Mouse (Mus musculus): ENCODE data around the gene Mfng. TPM values are rescaled to one million over a fixed set of nuclear protein-coding genes. Genes with fewer than 3 reads are reported as not detected.

The Mfng gene
- polyA plus RNA-seq, 1 experiment from 2014 or later, result 13.7 TPM

DNA sequence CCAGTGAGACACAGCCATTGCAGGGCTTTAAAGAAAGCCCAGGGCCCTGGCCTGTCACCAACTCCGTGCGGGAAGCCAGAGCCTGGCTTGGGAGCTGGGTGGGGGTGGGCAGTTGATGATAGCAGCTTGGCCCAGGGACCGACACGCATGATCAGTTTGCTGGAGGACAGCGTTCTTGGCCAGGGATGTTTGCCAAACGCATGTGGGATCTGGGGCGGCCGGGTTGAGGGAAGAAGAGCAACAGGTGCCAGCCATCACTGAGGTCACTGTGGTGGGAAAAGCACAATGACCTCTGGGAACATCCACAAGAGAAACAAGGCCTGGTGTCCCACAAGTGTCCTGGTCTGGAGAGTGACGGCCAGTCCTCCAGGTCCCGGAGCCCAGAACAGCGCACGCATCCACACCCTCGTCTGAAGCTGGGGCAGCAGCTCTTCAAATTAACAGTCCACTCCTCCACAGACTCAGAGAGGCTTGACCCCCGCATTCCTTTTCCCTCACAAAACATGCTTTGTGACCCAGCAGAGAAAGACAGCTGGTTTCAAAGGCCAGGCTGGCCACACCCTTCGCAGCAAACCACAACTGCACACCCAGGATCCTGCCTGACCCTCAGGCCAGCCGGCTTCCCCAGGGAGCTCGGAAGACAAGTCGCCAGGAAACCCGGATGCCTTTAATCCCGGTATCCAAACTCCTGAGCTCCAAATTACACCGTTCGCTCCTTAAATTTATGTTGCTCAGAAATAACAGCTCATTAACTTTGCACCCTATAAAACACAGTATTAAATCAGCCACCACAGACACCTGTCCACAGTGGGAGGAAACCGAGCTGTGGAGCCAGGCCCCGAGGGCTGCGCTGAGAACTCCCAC is 23.2 kb upstream of the Mfng start:
- Histone ChIP-seq H3K4me3 (ENCODE audit: low read depth, low read length) (no peak overlapping the region), H3K4me2 (ENCODE audit: low read depth, low read length) (no peak overlapping the region), H3K9ac (ENCODE audit: low read depth, low read length) (no peak overlapping the region), H3K27me3 (replicated peaks; ENCODE audit: control insufficient read depth, insufficient read depth, low read length) (peaks cover 9% of the 10 kb centered on the region; the same call in 1 of the 2 replicates), H3K4me1 (ENCODE audit: control insufficient read depth, insufficient read depth, low read length) (peaks cover 6% of the 10 kb centered on the region; the same call in 1 of the 2 replicates), H3K9me3 (ENCODE audit: control insufficient read depth, low read length) (no peaks in the 10 kb centered on the region), H3K27ac (replicated peaks; ENCODE audit: low read depth, low read length) (no peak overlapping the region), H3K36me3 (ENCODE audit: control insufficient read depth, insufficient read depth, low read length) (no peaks in the 10 kb centered on the region)
- DNase-seq (ENCODE audit: low spot score) (peak; percentile 42), ATAC-seq (ENCODE audit: low read depth) (peak; percentile 53; the same call in 1 of the 2 replicates)
- WGBS, result 34% methylated on average over 25 of the region's 25 CpGs

DNA sequence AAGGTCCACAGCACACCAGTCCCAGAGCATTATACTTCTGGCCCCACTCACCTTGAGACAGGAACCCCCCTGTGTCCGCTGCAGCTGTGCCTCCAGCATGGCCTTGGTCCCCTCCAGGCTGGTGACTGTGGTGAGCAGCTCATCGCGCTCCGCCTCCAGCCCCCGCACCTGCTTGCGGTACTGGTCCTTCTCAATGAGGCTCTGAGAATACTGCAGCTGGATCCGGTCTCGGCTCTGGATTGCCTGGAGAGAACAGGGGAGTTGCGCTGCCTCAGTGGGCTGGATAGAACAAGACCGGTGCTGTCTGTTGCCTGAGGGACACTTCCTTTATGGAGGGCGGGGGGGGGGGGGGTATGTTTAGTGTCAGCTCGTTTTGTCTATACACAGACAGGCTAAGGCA is 17.7 kb upstream of the Mfng start:
- H3K36me3 ChIP-seq (ENCODE audit: control insufficient read depth, insufficient read depth, low read length), result no peaks in the 10 kb centered on the region
- 78% methylated on average over 11 of the region's 12 CpGs for whole genome bisulfite sequencing
- no peak for DNase-seq (ENCODE audit: low spot score)

DNA sequence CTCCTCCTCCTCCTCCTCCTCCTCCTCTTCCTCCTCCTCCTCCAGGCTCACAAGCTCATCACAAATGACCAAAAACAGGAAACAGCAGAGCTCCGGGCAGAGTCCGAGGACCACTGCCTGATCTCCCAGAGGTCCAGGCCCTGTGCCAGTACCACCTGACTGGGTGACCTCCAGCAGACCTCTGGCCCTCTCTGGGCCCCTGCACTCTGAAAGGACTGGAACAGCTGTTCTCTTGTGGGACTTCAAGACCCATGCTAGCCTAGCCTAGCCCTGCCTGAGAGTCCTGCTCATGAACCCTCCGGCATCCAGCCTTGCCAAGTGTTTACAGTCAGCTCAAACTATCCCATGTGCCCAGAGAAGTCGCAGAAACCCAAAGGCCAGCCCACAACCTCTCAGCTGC is 17.2 kb upstream of the Mfng start:
- Histone ChIP-seq H3K9me3 (ENCODE audit: control insufficient read depth, low read length) (no peaks in the 10 kb centered on the region), H3K4me3 (ENCODE audit: low read depth, low read length) (no peak overlapping the region), H3K4me1 (ENCODE audit: control insufficient read depth, insufficient read depth, low read length) (no peaks in the 10 kb centered on the region), H3K36me3 (ENCODE audit: control insufficient read depth, insufficient read depth, low read length) (no peaks in the 10 kb centered on the region), H3K9ac (ENCODE audit: low read depth, low read length) (no peak overlapping the region), H3K4me2 (ENCODE audit: low read depth, low read length) (no peak overlapping the region), H3K27me3 (replicated peaks; ENCODE audit: control insufficient read depth, insufficient read depth, low read length) (no peaks in the 10 kb centered on the region), H3K27ac (replicated peaks; ENCODE audit: low read depth, low read length) (no peak overlapping the region; the same call in 1 of the 2 replicates)
- WGBS, result 54% methylated on average over 4 of the region's 4 CpGs
- DNase-seq (ENCODE audit: low spot score) (no peak), ATAC-seq (ENCODE audit: low read depth) (no peak; the same call in 1 of the 2 replicates)

More for the DNA sequence above, 17.7 kb upstream of the Mfng start:
- H3K4me3 ChIP-seq (ENCODE audit: low read depth, low read length), result no peak overlapping the region
- H3K9ac ChIP-seq (ENCODE audit: low read depth, low read length), result no peak overlapping the region
- no peaks in the 10 kb centered on the region for H3K27me3 ChIP-seq (replicated peaks; ENCODE audit: control insufficient read depth, insufficient read depth, low read length)
- H3K9me3 ChIP-seq (ENCODE audit: control insufficient read depth, low read length), result no peaks in the 10 kb centered on the region
- no peaks in the 10 kb centered on the region for H3K4me1 ChIP-seq (ENCODE audit: control insufficient read depth, insufficient read depth, low read length)
- no peak for ATAC-seq (ENCODE audit: low read depth)
- H3K4me2 ChIP-seq (ENCODE audit: low read depth, low read length), result no peak overlapping the region
- no peak overlapping the region for H3K27ac ChIP-seq (replicated peaks; ENCODE audit: low read depth, low read length)

DNA sequence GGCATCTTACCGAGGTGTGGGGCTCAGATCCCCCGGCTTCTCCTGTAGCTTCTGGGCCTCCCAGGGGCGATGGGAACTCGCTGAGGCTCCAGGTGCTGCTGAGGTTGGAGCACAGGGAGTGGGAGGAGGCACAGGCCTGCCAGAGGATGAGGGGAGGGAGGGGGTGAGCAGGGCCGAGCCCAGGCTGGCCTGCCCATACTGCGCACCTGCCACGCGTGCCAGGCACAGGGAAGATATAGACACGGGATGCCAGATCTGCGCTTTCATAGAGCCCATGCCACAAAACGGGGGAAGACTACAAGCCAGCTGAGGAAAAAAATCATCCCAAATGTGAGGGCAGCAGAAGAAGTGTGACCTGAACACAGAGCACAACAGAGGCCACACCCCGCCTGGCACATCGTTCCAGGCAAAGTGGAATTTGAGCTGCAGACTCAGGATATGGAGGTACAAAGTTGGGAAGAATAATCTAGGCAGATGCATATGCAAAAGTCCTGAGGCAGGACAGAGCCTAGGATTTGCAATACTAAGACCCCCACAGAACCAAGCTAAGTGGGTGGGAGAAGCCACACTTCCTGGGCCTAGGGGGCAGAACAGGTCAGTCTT is 16.5 kb upstream of the Mfng start:
- no peak overlapping the region for H3K4me2 ChIP-seq (ENCODE audit: low read depth, low read length)
- 83% methylated on average over 13 of the region's 13 CpGs for WGBS
- no peaks in the 10 kb centered on the region for H3K36me3 ChIP-seq (ENCODE audit: control insufficient read depth, insufficient read depth, low read length)
- H3K27ac ChIP-seq (replicated peaks; ENCODE audit: low read depth, low read length), result no peak overlapping the region
- H3K4me1 ChIP-seq (ENCODE audit: control insufficient read depth, insufficient read depth, low read length), result no peaks in the 10 kb centered on the region
- DNase-seq (ENCODE audit: low spot score) (no peak), ATAC-seq (ENCODE audit: low read depth) (no peak)
- no peak overlapping the region for H3K9ac ChIP-seq (ENCODE audit: low read depth, low read length)
- H3K9me3 ChIP-seq (ENCODE audit: control insufficient read depth, low read length), result no peaks in the 10 kb centered on the region
- no peaks in the 10 kb centered on the region for H3K27me3 ChIP-seq (replicated peaks; ENCODE audit: control insufficient read depth, insufficient read depth, low read length)
- H3K4me3 ChIP-seq (ENCODE audit: low read depth, low read length), result no peak overlapping the region

DNA sequence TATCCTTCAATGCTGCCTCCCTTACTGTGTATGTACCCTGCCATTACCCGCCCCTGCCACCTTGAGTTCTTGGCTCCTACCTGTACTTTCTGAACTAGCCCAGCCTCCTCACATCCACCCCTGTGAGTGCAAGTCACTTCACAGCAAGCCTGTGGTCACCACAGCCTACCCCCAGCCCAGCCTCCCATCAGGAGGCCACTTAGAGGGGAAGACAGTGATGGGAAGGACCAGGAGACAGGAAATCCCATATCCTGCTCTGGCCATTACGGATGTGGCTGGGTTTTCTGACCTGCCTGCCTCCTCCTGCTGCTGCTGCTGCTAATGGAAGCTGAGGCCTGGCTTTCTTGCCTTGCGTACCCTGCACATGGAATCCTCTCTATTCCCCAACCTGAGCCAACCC is 14.8 kb upstream of the Mfng start:
- no peak overlapping the region for H3K4me3 ChIP-seq (ENCODE audit: low read depth, low read length)
- H3K4me1 ChIP-seq (ENCODE audit: control insufficient read depth, insufficient read depth, low read length), result no peaks in the 10 kb centered on the region
- no peak overlapping the region for H3K9ac ChIP-seq (ENCODE audit: low read depth, low read length)
- no peaks in the 10 kb centered on the region for H3K27me3 ChIP-seq (replicated peaks; ENCODE audit: control insufficient read depth, insufficient read depth, low read length)
- no peak for ATAC-seq (ENCODE audit: low read depth)
- H3K9me3 ChIP-seq (ENCODE audit: control insufficient read depth, low read length), result no peaks in the 10 kb centered on the region
- 70% methylated on average over 3 of the region's 3 CpGs for WGBS
- H3K4me2 ChIP-seq (ENCODE audit: low read depth, low read length), result no peak overlapping the region
- no peak overlapping the region for H3K27ac ChIP-seq (replicated peaks; ENCODE audit: low read depth, low read length)
- H3K36me3 ChIP-seq (ENCODE audit: control insufficient read depth, insufficient read depth, low read length), result no peaks in the 10 kb centered on the region
- no peak for DNase-seq (ENCODE audit: low spot score)

DNA sequence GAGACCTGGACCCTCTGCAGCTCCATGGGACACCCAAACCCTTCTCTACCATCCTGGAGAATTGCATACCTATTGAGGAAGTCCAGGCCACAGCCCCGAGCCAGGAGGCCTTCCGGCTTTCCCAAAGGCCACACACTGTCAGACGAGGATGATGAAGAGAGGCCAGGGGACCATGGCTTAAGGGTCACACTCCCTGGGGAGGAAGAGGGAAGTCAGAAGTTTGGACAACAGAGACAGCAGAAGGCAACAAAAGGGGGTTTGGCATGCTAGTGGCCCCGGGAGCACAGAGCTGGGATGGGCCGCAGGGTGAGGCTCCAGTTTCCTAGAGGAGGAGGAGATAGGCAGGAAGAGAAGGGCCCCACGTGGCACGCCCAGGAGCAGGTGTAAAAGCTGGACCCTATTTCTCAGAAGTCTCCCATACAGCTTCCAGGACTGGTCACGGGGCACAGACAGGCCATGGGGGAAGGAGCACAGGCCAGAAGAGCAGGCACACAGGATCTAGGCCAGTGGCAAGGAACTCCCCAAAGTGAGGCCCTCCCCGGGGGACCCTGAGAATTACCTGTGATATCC is 14.1 kb upstream of the Mfng start:
- 63% methylated on average over 8 of the region's 9 CpGs for WGBS
- H3K4me3 ChIP-seq (ENCODE audit: low read depth, low read length), result no peak overlapping the region
- no peaks in the 10 kb centered on the region for H3K36me3 ChIP-seq (ENCODE audit: control insufficient read depth, insufficient read depth, low read length)
- H3K27me3 ChIP-seq (replicated peaks; ENCODE audit: control insufficient read depth, insufficient read depth, low read length), result no peaks in the 10 kb centered on the region
- DNase-seq (ENCODE audit: low spot score) (no peak), ATAC-seq (ENCODE audit: low read depth) (no peak)
- H3K4me1 ChIP-seq (ENCODE audit: control insufficient read depth, insufficient read depth, low read length), result no peaks in the 10 kb centered on the region
- H3K9ac ChIP-seq (ENCODE audit: low read depth, low read length), result peak overlapping the region; percentile 15; the same call in 1 of the 2 replicates
- no peaks in the 10 kb centered on the region for H3K9me3 ChIP-seq (ENCODE audit: control insufficient read depth, low read length)
- peak overlapping the region; percentile 35; the same call in 1 of the 2 replicates for H3K27ac ChIP-seq (replicated peaks; ENCODE audit: low read depth, low read length)
- H3K4me2 ChIP-seq (ENCODE audit: low read depth, low read length), result no peak overlapping the region

DNA sequence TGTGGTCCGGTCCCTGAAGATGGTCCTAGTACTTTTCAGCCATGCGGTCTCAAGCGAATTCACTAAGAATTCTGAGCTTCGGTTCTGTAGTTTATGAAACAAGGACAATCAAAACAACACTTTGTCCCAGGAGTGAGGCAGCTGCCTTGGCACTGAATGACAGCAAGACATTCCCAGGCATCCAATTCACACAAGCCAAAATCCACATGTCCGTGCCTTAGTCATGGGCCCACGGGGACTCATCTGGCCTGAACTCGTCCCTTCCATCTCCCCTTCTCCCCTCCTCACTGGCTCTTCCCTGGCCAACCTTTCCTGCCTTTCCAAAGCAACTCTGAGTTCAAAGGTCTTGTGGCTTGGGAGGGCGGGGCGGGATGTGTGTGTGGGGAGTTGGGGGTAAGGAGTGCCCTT is 13.1 kb upstream of the Mfng start:
- H3K4me2 ChIP-seq (ENCODE audit: low read depth, low read length), result no peak overlapping the region
- H3K36me3 ChIP-seq (ENCODE audit: control insufficient read depth, insufficient read depth, low read length), result no peaks in the 10 kb centered on the region
- H3K9me3 ChIP-seq (ENCODE audit: control insufficient read depth, low read length), result no peaks in the 10 kb centered on the region
- H3K4me3 ChIP-seq (ENCODE audit: low read depth, low read length), result no peak overlapping the region
- ATAC-seq (ENCODE audit: low read depth) (no peak), DNase-seq (ENCODE audit: low spot score) (no peak)
- WGBS, result 71% methylated on average over 9 of the region's 9 CpGs
- H3K4me1 ChIP-seq (ENCODE audit: control insufficient read depth, insufficient read depth, low read length), result no peaks in the 10 kb centered on the region
- no peaks in the 10 kb centered on the region for H3K27me3 ChIP-seq (replicated peaks; ENCODE audit: control insufficient read depth, insufficient read depth, low read length)
- H3K9ac ChIP-seq (ENCODE audit: low read depth, low read length), result 0 out of 2 replicates have a peak overlapping the region, but pooled peaks have one; percentile 3
- H3K27ac ChIP-seq (replicated peaks; ENCODE audit: low read depth, low read length), result peak overlapping the region; percentile 35; the same call in 1 of the 2 replicates

DNA sequence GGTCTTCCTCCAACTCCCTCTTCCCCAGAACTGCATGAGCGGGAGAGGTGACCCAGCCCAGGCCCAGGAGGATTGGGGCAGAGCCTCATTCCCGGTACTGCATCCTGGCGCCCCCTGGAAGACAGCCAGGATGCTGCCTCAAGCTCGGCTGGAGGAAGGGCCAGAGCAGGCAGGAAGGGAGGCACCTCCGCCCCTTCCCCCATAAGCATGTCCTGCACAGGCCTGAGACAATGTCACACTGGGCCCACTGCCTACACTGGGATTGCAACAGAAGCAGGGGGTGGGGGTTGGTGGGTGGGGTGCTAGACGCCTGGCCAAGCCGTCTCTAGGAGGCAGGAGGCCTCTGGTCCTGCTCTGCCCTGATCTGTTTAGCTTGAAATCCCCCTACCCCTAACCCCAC is 12.7 kb upstream of the Mfng start:
- no peaks in the 10 kb centered on the region for H3K4me1 ChIP-seq (ENCODE audit: control insufficient read depth, insufficient read depth, low read length)
- WGBS, result 16% methylated on average over 6 of the region's 7 CpGs
- H3K9me3 ChIP-seq (ENCODE audit: control insufficient read depth, low read length), result no peaks in the 10 kb centered on the region
- no peaks in the 10 kb centered on the region for H3K36me3 ChIP-seq (ENCODE audit: control insufficient read depth, insufficient read depth, low read length)
- H3K4me3 ChIP-seq (ENCODE audit: low read depth, low read length), result no peak overlapping the region
- ATAC-seq (ENCODE audit: low read depth) (no peak), DNase-seq (ENCODE audit: low spot score) (no peak)
- no peak overlapping the region; the same call in 1 of the 2 replicates for H3K27ac ChIP-seq (replicated peaks; ENCODE audit: low read depth, low read length)
- no peak overlapping the region for H3K4me2 ChIP-seq (ENCODE audit: low read depth, low read length)
- 0 out of 2 replicates have a peak overlapping the region, but pooled peaks have one; percentile 3 for H3K9ac ChIP-seq (ENCODE audit: low read depth, low read length)
- H3K27me3 ChIP-seq (replicated peaks; ENCODE audit: control insufficient read depth, insufficient read depth, low read length), result no peaks in the 10 kb centered on the region
